Mouse (Mus musculus) midbrain, postnatal 0 days (tissue): ENCODE results near the gene Klf13. TPM values are rescaled to one million over a fixed set of nuclear protein-coding genes. Genes with fewer than 3 reads are reported as not detected.

Experiments
- ATAC-seq: fragments of 200-750 bp; cut with Nextera tagmentation; 2 replicates; pipeline ENCODE4 v1.8.0; 2017; ENCODE audit warnings: moderate number of reproducible peaks, mild to moderate bottlenecking, moderate TSS enrichment, moderate library complexity; ENCODE audit not compliant: low FRiP score
- DNase-seq: peaks from one replicate; pipeline ENCODE4 v3.0.0-alpha.2; 2015; ENCODE audit warnings: low spot score
- H3K27ac ChIP-seq: fragments of 300-500 bp; sonication (generic); 2 replicates; pipeline ENCODE4 v1.5.1; 2014; ENCODE audit warnings: low read depth, mild to moderate bottlenecking, low read length, mixed read lengths
- H3K27me3 ChIP-seq: fragments of 300-500 bp; sonication (generic); 2 replicates; pipeline ENCODE4 v1.6.1; 2014; ENCODE audit warnings: low read length, control low read depth, mixed read lengths; ENCODE audit not compliant: insufficient read depth
- H3K36me3 ChIP-seq: fragments of 300-500 bp; sonication (generic); 2 replicates; pipeline ENCODE4 v1.6.1; 2014; ENCODE audit warnings: low read length, control low read depth, mixed read lengths; ENCODE audit not compliant: insufficient read depth
- H3K4me1 ChIP-seq: fragments of 300-500 bp; sonication (generic); 2 replicates; pipeline ENCODE4 v1.6.1; 2014; ENCODE audit warnings: mild to moderate bottlenecking, control low read depth, antibody characterized with exemption, low read length, mixed read lengths; ENCODE audit not compliant: insufficient read depth
- H3K4me2 ChIP-seq: fragments of 300-500 bp; sonication (generic); 2 replicates; pipeline ENCODE4 v1.6.1; 2014; ENCODE audit warnings: low read depth, mild to moderate bottlenecking, low read length, mixed read lengths; ENCODE audit not compliant: poor library complexity, severe bottlenecking
- H3K4me3 ChIP-seq: fragments of 300-500 bp; sonication (generic); 2 replicates; pipeline ENCODE4 v1.5.1; 2014; ENCODE audit warnings: low read depth, mild to moderate bottlenecking, low read length, moderate library complexity
- H3K9ac ChIP-seq: fragments of 300-500 bp; sonication (generic); replicated peaks from 2 replicates; pipeline ENCODE4 v1.6.1; 2014; ENCODE audit warnings: mild to moderate bottlenecking, low read length, moderate library complexity, mixed read lengths; ENCODE audit not compliant: poor library complexity, severe bottlenecking
- H3K9me3 ChIP-seq: fragments of 300-500 bp; sonication (generic); 2 replicates; pipeline ENCODE4 v1.6.1; 2016; ENCODE audit warnings: low read length, control low read depth
- CTCF ChIP-seq: IDR thresholded peaks from 2 replicates; pipeline ENCODE4 v1.5.1; 2016; ENCODE audit warnings: antibody characterized with exemption, mild to moderate bottlenecking
- WGBS: fragments of 180-500 bp; shearing (Covaris S2); extraction: QIAGEN DNeasy Blood & Tissue Kit; methylation state at CpG from one replicate; pipeline ENCODE4 v1.1.7; 2014; 5-methylcytosine and 5-hydroxymethylcytosine counted together
- polyA plus RNA-seq: library from polyadenylated mRNA; unstranded; fragments of >200 nt; fragmentation: Nextera tagmentation; extraction: Ambion mirVana; gene quantifications from 2 replicates; pipeline ENCODE4 v1.2.1, GENCODE M21; 2015
- total RNA-seq: library from RNA; depleted of rRNA; stranded (reverse); fragments of >200 nt; gene quantifications from 2 replicates; pipeline ENCODE4 v1.2.3, GENCODE M21; 2014

The Klf13 gene
- total and polyA plus RNA-seq, 2 experiments from 2014 or later, result 21.5 to 26.6 TPM

DNA sequence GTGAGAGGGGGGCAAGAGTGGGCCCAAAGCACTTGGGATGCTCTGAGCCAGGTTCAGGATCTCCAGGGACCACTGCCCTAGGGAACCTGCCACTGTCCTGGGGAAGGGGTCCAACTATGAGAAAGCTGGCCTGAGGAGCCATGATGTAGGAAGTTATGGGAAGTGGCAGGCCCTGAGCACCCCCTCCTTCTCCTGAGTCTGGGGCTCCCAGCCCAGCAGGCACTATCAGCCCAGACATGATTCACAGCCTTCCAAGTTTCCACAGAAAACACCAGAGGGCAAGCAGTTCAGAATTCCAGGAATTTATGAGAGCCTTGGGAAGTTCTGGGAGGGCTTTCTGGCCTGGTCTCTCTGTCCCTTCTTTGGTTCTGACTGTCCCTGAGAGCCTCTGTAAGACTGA is 63.0 kb downstream of the Klf13 start:
- no peak overlapping the region for H3K4me2 ChIP-seq
- no peak for DNase-seq
- H3K27me3 ChIP-seq, result no peaks in the 10 kb centered on the region
- H3K9ac ChIP-seq, result no peak overlapping the region
- TF ChIP-seq CTCF, result no peak
- no peak overlapping the region for H3K27ac ChIP-seq
- no peak for ATAC-seq
- H3K36me3 ChIP-seq, result no peaks in the 10 kb centered on the region
- no peak overlapping the region for H3K4me3 ChIP-seq
- H3K4me1 ChIP-seq, result no peaks in the 10 kb centered on the region
- no peaks in the 10 kb centered on the region for H3K9me3 ChIP-seq

DNA sequence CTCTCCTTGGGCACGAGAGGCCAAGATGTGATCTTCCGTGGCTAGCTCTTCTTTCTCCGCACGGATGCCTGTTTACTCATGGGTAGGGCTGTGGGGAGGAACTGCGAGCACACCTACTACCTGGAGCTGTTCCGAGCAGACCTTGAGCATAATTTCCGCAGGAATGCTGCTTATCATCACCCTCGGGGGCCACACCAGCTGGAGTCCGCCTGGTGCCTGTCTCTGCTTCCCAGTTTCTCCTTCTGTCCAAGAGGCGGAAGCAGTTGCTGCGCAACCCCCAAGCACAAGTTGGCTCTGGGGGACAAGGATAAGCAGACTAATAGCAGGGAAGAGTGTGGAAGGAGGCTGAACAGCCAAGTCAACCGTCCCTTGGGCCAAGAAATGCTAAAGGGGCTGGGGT is 64.8 kb downstream of the Klf13 start:
- Histone ChIP-seq H3K9me3 (no peaks in the 10 kb centered on the region), H3K4me3 (no peak overlapping the region), H3K36me3 (no peaks in the 10 kb centered on the region), H3K4me2 (no peak overlapping the region), H3K27me3 (no peaks in the 10 kb centered on the region), H3K9ac (no peak overlapping the region), H3K27ac (no peak overlapping the region), H3K4me1 (no peaks in the 10 kb centered on the region)
- no peak for TF ChIP-seq CTCF
- ATAC-seq, result no peak
- 73% methylated on average over 12 of the region's 12 CpGs for WGBS
- no peak for DNase-seq

- ATAC-seq (no peak), DNase-seq (no peak)
- Histone ChIP-seq H3K27ac (no peak overlapping the region), H3K27me3 (no peaks in the 10 kb centered on the region), H3K36me3 (no peaks in the 10 kb centered on the region), H3K4me3 (no peak overlapping the region), H3K9ac (no peak overlapping the region), H3K9me3 (no peaks in the 10 kb centered on the region), H3K4me1 (no peaks in the 10 kb centered on the region), H3K4me2 (no peak overlapping the region)
- 90% methylated on average over 6 of the region's 6 CpGs for WGBS
- TF ChIP-seq CTCF, result no peak
Observed at GRCm38 (mm10) chr7:63871698-63872097, 67.0 kb downstream of the Klf13 start.

DNA sequence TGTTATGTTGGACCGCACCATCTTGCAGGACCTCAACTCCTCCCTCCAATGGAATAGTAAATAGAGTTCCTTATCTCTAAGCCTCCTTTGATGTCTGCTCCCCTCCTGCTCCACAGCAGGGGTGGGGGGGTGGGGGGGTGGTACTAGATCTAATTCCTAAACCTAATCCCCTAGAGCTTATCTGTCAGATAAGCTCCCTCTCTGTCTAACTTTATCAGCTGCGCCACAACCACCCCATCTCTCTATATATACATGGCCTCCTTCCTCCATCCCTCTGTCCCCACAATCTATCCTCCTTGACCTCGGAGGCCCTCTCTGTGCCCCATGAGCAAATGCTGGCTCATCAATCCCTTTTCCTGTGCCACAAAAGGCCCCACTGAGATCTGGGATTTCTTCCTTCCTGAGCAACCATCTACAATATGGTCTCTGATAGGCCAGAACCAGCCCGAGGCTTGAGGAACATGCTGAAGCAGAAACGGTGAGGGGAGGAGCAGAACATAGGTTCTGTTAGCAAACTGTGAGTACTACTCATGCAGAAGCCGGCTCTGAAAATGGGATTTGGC is 70.3 kb downstream of the Klf13 start:
- no peak overlapping the region for H3K4me2 ChIP-seq
- H3K27me3 ChIP-seq, result no peaks in the 10 kb centered on the region
- no peak for ATAC-seq
- no peaks in the 10 kb centered on the region for H3K4me1 ChIP-seq
- no peak for TF ChIP-seq CTCF
- WGBS, result 66% methylated on average over 6 of the region's 6 CpGs
- H3K4me3 ChIP-seq, result no peak overlapping the region
- no peaks in the 10 kb centered on the region for H3K36me3 ChIP-seq
- no peak for DNase-seq
- H3K9me3 ChIP-seq, result no peaks in the 10 kb centered on the region
- no peak overlapping the region for H3K27ac ChIP-seq
- no peak overlapping the region for H3K9ac ChIP-seq

- H3K4me3 ChIP-seq, result no peak overlapping the region
- no peak for TF ChIP-seq CTCF
- 95% methylated on average over 4 of the region's 4 CpGs for WGBS
- no peak overlapping the region for H3K4me2 ChIP-seq
- H3K9me3 ChIP-seq, result no peaks in the 10 kb centered on the region
- no peaks in the 10 kb centered on the region for H3K4me1 ChIP-seq
- no peak overlapping the region for H3K9ac ChIP-seq
- ATAC-seq (no peak), DNase-seq (no peak)
- no peak overlapping the region for H3K27ac ChIP-seq
- no peaks in the 10 kb centered on the region for H3K27me3 ChIP-seq
- no peaks in the 10 kb centered on the region for H3K36me3 ChIP-seq
Observed at GRCm38 (mm10) chr7:63865911-63866310, 72.8 kb downstream of the Klf13 start.

GRCm38 (mm10) chr7:63863046-63863445 is 75.7 kb downstream of the Klf13 start:
- no peak for DNase-seq
- H3K36me3 ChIP-seq, result no peaks in the 10 kb centered on the region
- ATAC-seq, result no peak
- no peaks in the 10 kb centered on the region for H3K4me1 ChIP-seq
- 79% methylated on average over 1 of the region's 1 CpGs for WGBS
- TF ChIP-seq CTCF, result no peak
- no peak overlapping the region for H3K27ac ChIP-seq
- H3K9ac ChIP-seq, result no peak overlapping the region
- no peak overlapping the region for H3K4me2 ChIP-seq
- H3K27me3 ChIP-seq, result no peaks in the 10 kb centered on the region
- no peak overlapping the region for H3K4me3 ChIP-seq
- no peaks in the 10 kb centered on the region for H3K9me3 ChIP-seq
